Mouse (Mus musculus) liver, embryonic 13.5 days (tissue): Measurements from ENCODE around the gene Boc. TPM values are rescaled to one million over a fixed set of nuclear protein-coding genes. Genes with fewer than 3 reads are reported as not detected.

Experiments
- ATAC-seq: fragments of 200-750 bp; cut with Nextera tagmentation; 2 replicates; pipeline ENCODE4 v1.8.0; 2017; ENCODE audit warnings: low read depth, mild to moderate bottlenecking, moderate number of reproducible peaks, moderate library complexity
- DNase-seq: peaks from one replicate; pipeline ENCODE4 v3.0.0; 2022
- H3K27ac ChIP-seq: fragments of 300-500 bp; sonication (generic); 2 replicates; pipeline ENCODE4 v1.5.1; 2015; ENCODE audit warnings: moderate library complexity, mild to moderate bottlenecking, inconsistent platforms
- H3K27me3 ChIP-seq: fragments of 300-500 bp; sonication (generic); 2 replicates; pipeline ENCODE4 v1.6.1; 2015; ENCODE audit warnings: mild to moderate bottlenecking, inconsistent platforms
- H3K36me3 ChIP-seq: fragments of 300-500 bp; sonication (generic); 2 replicates; pipeline ENCODE4 v1.6.1; 2015; ENCODE audit warnings: mild to moderate bottlenecking, inconsistent platforms
- H3K4me1 ChIP-seq: fragments of 300-500 bp; sonication (generic); replicated peaks from 2 replicates; pipeline ENCODE4 v1.6.1; 2015; ENCODE audit warnings: inconsistent platforms
- H3K4me2 ChIP-seq: fragments of 300-500 bp; sonication (generic); 2 replicates; pipeline ENCODE4 v1.6.1; 2015; ENCODE audit warnings: inconsistent platforms, mild to moderate bottlenecking, moderate library complexity
- H3K4me3 ChIP-seq: fragments of 300-500 bp; sonication (generic); replicated peaks from 2 replicates; pipeline ENCODE4 v1.5.1; 2015; ENCODE audit warnings: mild to moderate bottlenecking, inconsistent platforms
- H3K9ac ChIP-seq: fragments of 300-500 bp; sonication (generic); 2 replicates; pipeline ENCODE4 v1.6.1; 2015; ENCODE audit warnings: mild to moderate bottlenecking, inconsistent platforms
- H3K9me3 ChIP-seq: fragments of 300-500 bp; sonication (generic); replicated peaks from 2 replicates; pipeline ENCODE4 v1.6.1; 2016; ENCODE audit warnings: inconsistent platforms
- WGBS: fragments of 180-500 bp; shearing (Covaris S2); methylation state at CpG from one replicate; pipeline ENCODE4 v1.1.7; 2015; ENCODE audit not compliant: insufficient replicate concordance; 5-methylcytosine and 5-hydroxymethylcytosine counted together
- polyA plus RNA-seq: library from polyadenylated mRNA; unstranded; fragments of >200 nt; fragmentation: Nextera tagmentation; extraction: Ambion mirVana; gene quantifications from 2 replicates; pipeline ENCODE4 v1.2.1, GENCODE M21; 2015

Gene Boc
- polyA plus RNA-seq, result 0.64 and 0.65 TPM in 2 replicates

DNA sequence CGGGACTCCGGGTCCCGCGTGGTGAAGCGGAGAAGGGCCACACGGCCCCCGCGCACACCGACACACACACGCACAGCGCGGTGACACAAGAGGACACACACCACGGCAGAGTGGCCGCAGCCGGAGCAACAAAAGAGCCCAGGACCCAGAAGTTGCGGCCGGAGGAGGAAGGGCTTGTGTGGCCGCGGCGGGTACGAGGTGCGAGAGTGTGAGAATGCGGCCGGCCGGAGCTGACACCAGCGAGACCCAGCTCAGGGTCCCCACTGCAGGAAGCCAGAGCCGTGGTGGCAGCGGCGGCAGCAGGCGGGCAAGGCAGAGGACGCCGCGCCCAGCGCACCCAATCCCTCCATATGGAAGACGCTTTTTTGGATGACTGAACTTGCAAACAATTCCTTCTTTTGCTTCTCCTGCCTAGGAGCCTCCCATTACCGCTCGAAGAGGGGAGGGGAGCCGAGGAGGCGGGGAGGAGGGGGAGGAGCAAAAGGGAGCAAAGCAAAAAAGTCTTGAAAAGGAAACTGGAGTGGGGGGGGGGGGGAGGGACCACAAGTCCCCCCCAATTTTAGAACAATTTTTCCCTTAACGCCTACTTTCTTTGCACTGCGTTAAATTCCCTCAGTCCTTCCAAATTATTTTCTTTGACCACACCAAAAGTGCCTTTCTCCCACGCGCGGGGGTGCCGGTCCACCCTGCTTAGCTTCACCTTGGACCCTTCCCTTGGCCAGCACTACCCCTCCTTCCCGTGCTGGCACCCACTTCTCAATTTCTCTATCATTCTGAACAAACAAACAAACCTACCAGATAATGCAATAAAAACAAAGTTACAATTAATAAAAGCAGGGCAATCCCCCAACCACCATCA lies at the start of gene Boc:
Gene Boc (minus strand): TSS at position 427 of the 859 bp plus-strand sequence.
- no peaks in the 10 kb centered on the region for H3K4me1 ChIP-seq
- peak within 1 kb of the TSS; percentile 57 for H3K4me3 ChIP-seq
- WGBS, result under 1% methylated on average over 44 of the region's 46 CpGs
- H3K27me3 ChIP-seq, result peaks cover 54% of the 10 kb centered on the region
- H3K9me3 ChIP-seq, result no peaks in the 10 kb centered on the region
- peak within 1 kb of the TSS; percentile 72 for H3K4me2 ChIP-seq
- H3K27ac ChIP-seq, result no peak within 1 kb of the TSS
- H3K36me3 ChIP-seq, result no peaks in the 10 kb centered on the region
- DNase-seq (no peak), ATAC-seq (no peak; the same call in 1 of the 2 replicates)
- peak within 1 kb of the TSS; percentile 51 for H3K9ac ChIP-seq

DNA sequence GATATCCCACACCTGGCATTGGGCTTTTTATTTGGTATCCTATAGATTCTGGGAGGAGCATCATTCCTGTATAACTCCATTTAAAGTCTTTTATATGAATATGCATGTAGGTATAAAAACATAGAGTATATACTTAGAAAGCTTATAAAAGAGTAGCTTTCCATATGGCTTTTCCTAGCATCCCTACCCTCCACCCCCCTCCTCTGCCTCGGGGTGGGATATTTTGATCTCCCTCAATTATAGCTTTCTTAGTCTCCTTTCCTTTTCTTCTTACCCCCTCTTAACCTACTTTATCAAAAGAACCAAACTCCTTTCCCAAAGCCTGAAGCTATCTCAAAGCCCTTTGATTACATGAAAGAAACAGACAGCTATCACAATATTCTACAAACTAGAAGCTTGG lies 47.9 kb upstream of the Boc start:
- no peak for ATAC-seq
- 43% methylated on average over 1 of the region's 1 CpGs for WGBS
- no peaks in the 10 kb centered on the region for H3K9me3 ChIP-seq

DNA sequence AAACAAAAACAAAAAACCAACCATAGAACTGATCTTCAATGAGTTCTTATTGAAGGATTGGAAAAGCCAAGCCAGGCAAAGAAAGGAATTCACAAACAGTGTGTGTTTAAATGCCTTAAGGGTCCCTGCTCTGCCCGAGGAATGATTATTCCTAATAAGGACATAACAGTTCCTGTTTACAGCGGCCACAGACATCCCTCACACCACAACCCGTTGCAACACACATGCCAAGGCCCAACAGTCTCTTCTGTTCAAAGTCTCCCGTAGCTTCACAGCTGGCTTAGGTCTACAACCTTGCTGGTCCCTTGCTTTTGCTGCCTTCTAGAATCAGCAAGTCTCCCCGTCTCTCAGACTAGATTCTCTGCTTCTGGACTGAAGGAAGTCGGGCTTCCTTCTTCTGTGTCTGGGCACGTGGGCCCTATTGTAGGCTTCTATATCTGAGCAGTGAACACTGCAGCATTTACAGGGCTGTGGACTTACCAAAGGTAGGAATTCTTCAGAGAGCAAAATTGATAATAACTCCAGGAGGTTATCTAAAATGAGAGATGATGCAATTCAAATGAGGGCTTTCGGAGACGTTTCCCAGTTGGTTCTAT lies 45.4 kb upstream of the Boc start:
- DNase-seq, result no peak
- Histone ChIP-seq H3K9ac (no peak overlapping the region), H3K27me3 (no peaks in the 10 kb centered on the region), H3K4me1 (no peaks in the 10 kb centered on the region), H3K9me3 (no peaks in the 10 kb centered on the region), H3K4me3 (no peak overlapping the region), H3K27ac (no peak overlapping the region), H3K36me3 (no peaks in the 10 kb centered on the region), H3K4me2 (no peak overlapping the region)
- 27% methylated on average over 9 of the region's 9 CpGs for WGBS
- ATAC-seq, result no peak

More for the DNA sequence above, 47.9 kb upstream of the Boc start:
- no peak for DNase-seq
- Histone ChIP-seq H3K9ac (no peak overlapping the region), H3K36me3 (no peaks in the 10 kb centered on the region), H3K4me1 (no peaks in the 10 kb centered on the region), H3K4me2 (no peak overlapping the region), H3K27me3 (no peaks in the 10 kb centered on the region), H3K27ac (no peak overlapping the region), H3K4me3 (no peak overlapping the region)

DNA sequence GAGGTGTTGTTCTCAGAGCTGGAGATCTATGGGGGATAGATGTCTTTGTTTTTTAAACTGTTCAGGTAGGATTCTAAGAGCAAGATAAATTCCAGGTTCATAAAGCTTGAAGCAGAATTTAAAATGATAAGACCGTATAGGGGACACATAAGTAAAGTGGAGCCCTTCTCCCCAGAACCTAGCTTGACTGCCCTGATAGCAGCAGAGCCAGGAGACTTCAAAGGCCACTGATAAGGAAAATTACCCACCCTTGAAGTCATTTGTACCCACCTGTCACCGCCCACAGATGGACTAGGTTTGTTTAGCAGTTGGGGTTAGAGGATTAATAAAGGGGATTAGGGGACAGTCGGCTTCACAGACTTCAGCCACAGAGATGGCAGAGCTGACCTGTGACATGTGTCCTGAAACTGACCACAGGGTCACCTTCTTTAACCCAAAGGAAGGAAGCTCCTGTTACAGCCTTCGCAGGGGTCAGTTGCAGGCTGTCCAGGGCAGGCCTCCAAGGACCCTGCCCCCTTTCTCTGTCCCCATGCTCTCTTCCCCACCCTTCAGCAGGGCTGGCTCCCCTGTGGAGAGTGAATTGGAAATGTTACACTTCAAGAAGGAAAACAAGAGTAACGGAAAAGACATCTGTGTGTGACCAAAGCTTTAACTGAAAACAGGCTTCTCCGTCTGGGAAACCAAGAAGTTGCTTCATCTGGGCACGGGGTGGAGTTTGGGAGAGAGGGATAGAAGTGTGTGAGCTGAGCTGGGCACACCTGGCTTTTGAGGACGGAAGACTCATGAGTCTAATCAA lies 43.5 kb upstream of the Boc start:
- ATAC-seq (no peak), DNase-seq (no peak)
- no peaks in the 10 kb centered on the region for H3K27me3 ChIP-seq
- H3K36me3 ChIP-seq, result no peaks in the 10 kb centered on the region
- 35% methylated on average over 8 of the region's 8 CpGs for WGBS
- H3K4me2 ChIP-seq, result no peak overlapping the region
- no peak overlapping the region for H3K27ac ChIP-seq
- no peak overlapping the region for H3K4me3 ChIP-seq
- no peak overlapping the region for H3K9ac ChIP-seq
- H3K4me1 ChIP-seq, result no peaks in the 10 kb centered on the region
- no peaks in the 10 kb centered on the region for H3K9me3 ChIP-seq

DNA sequence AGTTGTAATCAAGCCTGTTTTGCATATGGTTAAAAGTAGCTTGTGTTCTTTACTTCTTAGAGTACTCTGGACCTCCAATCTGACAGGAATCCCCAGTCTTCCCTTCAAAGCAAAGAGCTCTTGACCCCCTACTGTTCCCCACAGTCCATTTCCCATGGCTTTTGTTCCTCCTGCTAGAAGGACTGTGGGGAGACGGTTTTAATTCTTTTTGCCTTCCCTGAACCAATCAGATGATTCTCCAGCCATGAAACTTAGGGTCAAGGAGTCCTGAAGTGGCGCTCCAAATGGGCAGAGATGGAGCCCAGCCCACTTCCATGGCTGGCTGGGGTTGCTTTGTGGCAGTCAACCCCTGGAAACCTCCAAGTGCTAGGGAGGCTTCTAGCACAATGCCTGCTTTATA lies 42.5 kb upstream of the Boc start:
- Histone ChIP-seq H3K4me1 (no peaks in the 10 kb centered on the region), H3K4me3 (no peak overlapping the region), H3K36me3 (no peaks in the 10 kb centered on the region), H3K27me3 (no peaks in the 10 kb centered on the region), H3K4me2 (no peak overlapping the region), H3K9me3 (0 out of 2 replicates have a peak, but pooled peaks cover 3% of the 10 kb centered on the region), H3K9ac (no peak overlapping the region), H3K27ac (no peak overlapping the region)
- DNase-seq, result no peak
- no peak for ATAC-seq
- WGBS, result 45% methylated on average over 2 of the region's 2 CpGs

DNA sequence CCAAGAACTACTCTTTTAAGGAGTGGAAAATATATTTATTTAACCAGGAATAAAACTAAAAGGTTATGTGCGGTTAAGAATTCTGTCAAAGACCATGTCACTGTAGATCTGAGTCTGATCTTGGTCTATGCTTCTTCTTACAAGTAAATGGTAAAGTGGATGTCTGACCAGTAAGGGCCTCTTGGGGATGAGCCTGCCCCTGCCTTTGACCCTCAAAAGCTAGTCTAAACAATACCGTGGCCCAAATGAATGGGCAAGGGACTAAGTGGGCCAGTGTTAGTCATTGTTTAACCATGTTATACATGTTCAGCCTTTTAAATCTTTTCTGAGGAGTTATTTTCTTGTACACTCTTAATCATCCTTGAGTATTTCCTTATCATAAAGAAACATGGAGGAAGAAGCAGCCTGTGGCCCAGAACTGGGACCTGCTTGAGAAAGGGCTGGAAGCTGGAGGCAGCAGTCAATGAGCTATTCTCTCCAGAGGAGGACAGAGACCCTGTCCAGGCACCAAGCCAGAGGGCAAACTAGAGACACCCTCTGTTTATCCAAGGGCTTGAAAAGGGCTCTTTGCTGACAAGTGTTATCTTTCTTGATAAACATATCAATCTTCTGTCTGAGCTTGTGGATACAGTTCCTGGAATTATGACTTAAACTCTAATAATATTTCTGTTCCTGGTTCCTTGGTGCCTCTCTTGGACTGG lies 38.6 kb upstream of the Boc start:
- 79% methylated on average over 2 of the region's 2 CpGs for WGBS
- Histone ChIP-seq H3K4me1 (no peaks in the 10 kb centered on the region), H3K9me3 (0 out of 2 replicates have a peak, but pooled peaks cover 3% of the 10 kb centered on the region), H3K36me3 (no peaks in the 10 kb centered on the region), H3K4me2 (no peak overlapping the region), H3K4me3 (no peak overlapping the region), H3K9ac (no peak overlapping the region), H3K27ac (no peak overlapping the region), H3K27me3 (no peaks in the 10 kb centered on the region)
- ATAC-seq, result no peak
- DNase-seq, result no peak

DNA sequence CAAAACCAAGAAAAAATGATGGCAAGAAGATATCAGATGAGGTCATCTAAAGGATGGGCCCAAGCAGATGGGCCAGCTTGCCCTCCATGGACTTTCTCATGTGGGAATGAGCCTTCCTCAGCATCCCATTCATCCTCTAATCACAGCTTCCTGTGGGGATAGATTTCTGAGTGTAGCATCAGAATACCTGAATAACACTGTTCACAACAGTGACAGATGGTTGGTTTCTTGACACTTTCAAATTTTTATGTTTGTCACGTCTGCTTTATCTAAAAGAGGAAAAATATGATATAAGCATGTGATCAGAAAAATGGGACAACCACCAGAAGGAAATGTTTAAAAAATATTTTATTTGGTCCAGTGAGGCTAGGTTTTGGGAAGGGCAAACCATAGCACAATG lies 30.8 kb upstream of the Boc start:
- Histone ChIP-seq H3K27me3 (no peaks in the 10 kb centered on the region), H3K9ac (no peak overlapping the region), H3K4me1 (no peaks in the 10 kb centered on the region), H3K27ac (no peak overlapping the region), H3K9me3 (no peaks in the 10 kb centered on the region), H3K4me3 (no peak overlapping the region), H3K36me3 (no peaks in the 10 kb centered on the region), H3K4me2 (no peak overlapping the region)
- 42% methylated on average over 1 of the region's 1 CpGs for WGBS
- no peak for ATAC-seq
- no peak for DNase-seq

DNA sequence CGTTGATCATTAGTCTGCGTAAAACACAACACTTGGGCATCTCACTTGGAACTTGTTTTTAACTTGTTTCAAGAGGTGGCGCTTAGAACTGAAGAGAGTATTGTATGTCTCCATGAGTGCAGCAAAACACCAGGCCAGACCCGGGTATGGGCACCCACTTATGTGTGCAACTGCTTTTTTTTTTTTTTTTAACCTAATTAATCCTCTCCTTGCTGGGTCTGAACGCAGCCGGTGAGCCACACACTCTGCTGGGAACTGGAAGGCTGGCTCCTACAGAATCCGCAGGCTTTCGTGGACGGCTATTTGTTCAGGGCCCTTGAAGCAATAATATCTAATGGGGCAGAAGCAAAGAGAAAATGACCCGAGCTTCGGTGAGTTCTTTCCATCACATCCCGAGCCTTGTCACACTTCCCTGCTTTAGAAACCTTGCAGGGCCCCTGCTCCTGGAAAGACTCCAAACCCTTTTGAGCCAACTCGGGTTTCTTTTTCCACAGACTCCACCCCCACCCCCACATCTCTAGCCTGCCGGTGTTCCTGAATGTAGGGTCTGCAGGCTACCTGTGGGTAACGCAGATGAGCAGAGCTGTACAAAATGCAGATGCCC lies 20.8 kb upstream of the Boc start:
- no peak overlapping the region for H3K27ac ChIP-seq
- H3K4me2 ChIP-seq, result no peak overlapping the region

DNA sequence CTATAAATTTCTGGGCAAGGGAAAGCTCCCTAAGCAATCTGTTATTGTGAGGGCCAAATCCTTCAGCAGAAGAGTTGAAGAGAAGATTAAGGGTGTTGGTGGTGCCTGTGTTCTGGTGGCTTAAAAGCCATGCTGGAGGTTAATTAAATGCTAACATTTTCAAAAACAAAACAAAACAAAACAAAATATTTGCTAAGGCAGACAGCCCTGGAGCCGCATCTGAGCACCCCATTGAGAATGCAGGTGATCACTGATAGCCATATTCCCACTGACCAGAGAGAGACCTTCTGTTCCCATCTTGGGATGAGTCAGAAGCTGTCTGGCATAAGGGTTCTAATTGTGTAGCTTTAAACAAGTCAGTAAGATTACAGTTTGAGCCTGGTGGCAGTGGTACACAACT lies 19.9 kb upstream of the Boc start:
- H3K4me2 ChIP-seq, result no peak overlapping the region
- H3K9ac ChIP-seq, result no peak overlapping the region
- ATAC-seq (no peak), DNase-seq (no peak)
- no peak overlapping the region for H3K4me3 ChIP-seq
- H3K4me1 ChIP-seq, result no peaks in the 10 kb centered on the region
- H3K9me3 ChIP-seq, result no peaks in the 10 kb centered on the region
- no peaks in the 10 kb centered on the region for H3K27me3 ChIP-seq
- H3K36me3 ChIP-seq, result no peaks in the 10 kb centered on the region
- WGBS, result 48% methylated on average over 1 of the region's 1 CpGs
- H3K27ac ChIP-seq, result no peak overlapping the region

More for the DNA sequence above, 20.8 kb upstream of the Boc start:
- Histone ChIP-seq H3K9ac (no peak overlapping the region), H3K4me1 (no peaks in the 10 kb centered on the region), H3K9me3 (no peaks in the 10 kb centered on the region), H3K4me3 (no peak overlapping the region), H3K27me3 (no peaks in the 10 kb centered on the region), H3K36me3 (no peaks in the 10 kb centered on the region)
- 56% methylated on average over 15 of the region's 15 CpGs for WGBS
- no peak for DNase-seq
- ATAC-seq, result no peak

DNA sequence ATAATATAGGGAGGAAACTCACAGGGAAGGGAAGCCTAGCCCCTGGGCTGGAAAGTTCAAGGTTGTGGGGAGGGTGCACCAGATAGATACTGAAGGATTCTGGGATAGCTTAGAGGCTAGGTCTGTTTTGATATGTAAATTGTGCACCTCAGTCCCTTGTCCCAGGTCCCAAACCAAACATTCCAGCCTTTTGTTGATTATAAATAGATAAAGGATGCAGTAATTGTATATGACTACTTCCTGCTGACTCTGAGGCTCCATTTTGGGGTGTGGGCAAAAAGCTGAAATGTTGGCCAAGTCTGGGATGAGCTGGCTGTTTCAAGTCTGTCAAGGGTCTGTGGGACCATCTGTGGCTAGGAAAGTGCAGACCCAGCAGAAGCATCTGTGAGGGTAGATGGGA lies 9.4 kb upstream of the Boc start:
- no peak overlapping the region for H3K9ac ChIP-seq
- no peaks in the 10 kb centered on the region for H3K9me3 ChIP-seq
- H3K4me2 ChIP-seq, result no peak overlapping the region
- H3K4me1 ChIP-seq, result no peaks in the 10 kb centered on the region
- H3K4me3 ChIP-seq, result no peak overlapping the region
- H3K36me3 ChIP-seq, result no peaks in the 10 kb centered on the region
- H3K27ac ChIP-seq, result no peak overlapping the region
- DNase-seq, result no peak
- ATAC-seq, result no peak
- H3K27me3 ChIP-seq, result no peaks in the 10 kb centered on the region
